Mouse (Mus musculus): Measurements from ENCODE around the gene Cyp4f17.
"Not testable (repeated sequence)": the region's sequence is repeated elsewhere in the genome, so short reads cannot be mapped to it uniquely, and the experiment has no call there.

DNA sequence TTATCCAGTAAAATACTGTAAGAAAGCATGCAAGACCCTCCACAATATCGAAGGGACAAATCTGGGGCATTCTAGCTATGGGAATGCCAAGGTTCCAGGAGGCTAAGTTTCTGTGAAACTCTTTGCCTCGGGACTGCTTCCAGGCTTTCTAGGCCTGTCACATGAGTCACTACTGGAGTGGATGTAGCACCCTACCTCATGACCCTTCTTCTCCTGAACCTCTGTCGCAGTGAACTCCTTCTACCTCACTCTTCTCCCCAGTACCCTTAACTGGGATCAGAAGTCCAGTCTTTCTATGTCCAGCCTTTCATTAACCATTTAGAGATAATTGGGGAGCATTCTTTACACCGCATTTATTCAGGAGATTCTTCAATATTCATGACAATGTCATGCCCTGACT is 5.3 kb upstream of the Cyp4f17 start:
- TF ChIP-seq POLR2A (IDR thresholded peaks at IDR 0.05; ENCODE audit: borderline replicate concordance, extremely low read depth, low read depth, low read length); CTCF (IDR thresholded peaks at IDR 0.05; ENCODE audit: insufficient read depth, low read length): not testable (repeated sequence)

Data from lung, adult 2 months (tissue).